Comparison of ENCODE assay signal across 12 mouse cellular contexts in the genomic region with DNA sequence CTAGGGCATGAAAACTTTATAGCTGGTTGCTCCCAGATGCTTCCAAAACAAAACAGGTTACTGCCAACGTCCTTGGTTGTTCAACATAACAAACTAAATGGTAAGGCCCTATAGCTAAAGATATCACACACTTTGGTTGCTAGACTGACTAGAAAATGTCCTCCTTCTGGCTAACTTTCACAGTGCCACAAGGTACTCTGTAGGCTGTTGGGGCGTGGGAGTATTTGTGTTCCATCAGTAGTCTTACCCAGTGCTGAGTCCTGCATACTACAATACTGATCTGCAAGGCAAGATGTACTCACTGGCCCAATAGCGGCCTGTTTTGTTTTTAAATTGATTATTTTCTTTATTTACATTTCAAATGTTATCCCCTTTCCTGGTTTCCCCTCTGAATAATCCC.
"Had no signal": no experiment of that assay in that cellular context is flagged by ENCODE, and none has a peak within 500 bp of the region (broad histone marks: within the 10 kb centered on the region; RNA-seq: fewer than 3 reads in every experiment).

No protein-coding gene starts in this region.

- DNase-seq: retina, postnatal 1 day; right cerebral cortex, adult 18-20 months; right cerebral cortex, postnatal 14 days; right cerebral cortex, postnatal 25 days; right cerebral cortex, postnatal 4 days; spleen, adult 18-20 months; thymus, adult 18-20 months; thymus, adult 2 months; thymus, postnatal 14 days; thymus, postnatal 25 days; thymus, postnatal 36 days; thymus, postnatal 4 days had no signal
